Mouse (Mus musculus) myocyte (in vitro differentiated cells): ENCODE data around the gene 4930412O13Rik. TPM values are rescaled to one million over a fixed set of nuclear protein-coding genes. Genes with fewer than 3 reads are reported as not detected.

Experiments
- H3K27me3 ChIP-seq: one replicate; pipeline ENCODE4 v1.6.1; 2011; ENCODE audit not compliant: control insufficient read depth, insufficient read depth, insufficient read length
- H3K36me3 ChIP-seq: one replicate; pipeline ENCODE4 v1.6.1; 2011; ENCODE audit not compliant: control insufficient read depth, insufficient read depth
- H3K4me2 ChIP-seq: one replicate; pipeline ENCODE4 v1.6.1; 2011; ENCODE audit warnings: low read depth, control low read depth
- H3K4me3 ChIP-seq: one replicate; pipeline ENCODE4 v1.5.1; 2011; ENCODE audit warnings: mild to moderate bottlenecking, control low read depth, moderate library complexity
- H3K79me2 ChIP-seq: one replicate; pipeline ENCODE4 v1.6.1; 2011; ENCODE audit not compliant: control insufficient read depth, insufficient read depth
- H3ac ChIP-seq: one replicate; pipeline ENCODE4 v1.6.1; 2011; ENCODE audit not compliant: control insufficient read depth, insufficient read length
- CEBPB ChIP-seq: IDR thresholded peaks from 2 replicates; pipeline ENCODE4 v1.6.1; 2011; ENCODE audit warnings: mild to moderate bottlenecking, moderate library complexity; ENCODE audit not compliant: poor library complexity, insufficient read depth, severe bottlenecking
- E2F4 ChIP-seq: IDR thresholded peaks from one replicate; pipeline ENCODE4 v1.6.1; 2011; ENCODE audit warnings: mild to moderate bottlenecking, control low read depth, moderate library complexity; ENCODE audit not compliant: insufficient read depth
- MAX ChIP-seq: IDR thresholded peaks from one replicate; pipeline ENCODE4 v1.6.1; 2011; ENCODE audit warnings: low read depth, mild to moderate bottlenecking, control low read depth
- MYOD1 ChIP-seq, 3 experiments: IDR thresholded peaks; one replicate each; pipeline ENCODE4 v1.6.1; 2011; ENCODE audit warnings: control low read depth in 2 of 3, low read depth in 2 of 3, mild to moderate bottlenecking in 2 of 3, moderate library complexity in 1 of 3; ENCODE audit not compliant: insufficient read length in 2 of 3, control insufficient read depth in 1 of 3
- MYOG ChIP-seq, 3 experiments: IDR thresholded peaks; one replicate each; pipeline ENCODE4 v1.6.1; 2011; ENCODE audit warnings: control low read depth in 2 of 3, low read depth in 2 of 3, mild to moderate bottlenecking in 2 of 3; ENCODE audit not compliant: insufficient read length in 2 of 3, control insufficient read depth in 1 of 3, insufficient read depth in 1 of 3
- POLR2A ChIP-seq: IDR thresholded peaks from one replicate; pipeline ENCODE4 v1.6.1; 2011; ENCODE audit warnings: low read depth, mild to moderate bottlenecking, control low read depth, moderate library complexity; ENCODE audit not compliant: insufficient read length
- POLR2AphosphoS2 ChIP-seq: IDR thresholded peaks from one replicate; pipeline ENCODE4 v1.6.1; 2011; ENCODE audit warnings: low read depth, control low read depth; ENCODE audit not compliant: insufficient read length
- REST ChIP-seq: IDR thresholded peaks from one replicate; pipeline ENCODE4 v1.6.1; 2011; ENCODE audit warnings: mild to moderate bottlenecking, control low read depth, moderate library complexity; ENCODE audit not compliant: insufficient read depth, insufficient read length
- SRF ChIP-seq: IDR thresholded peaks from one replicate; pipeline ENCODE4 v1.6.1; 2011; ENCODE audit warnings: low read depth; ENCODE audit not compliant: control insufficient read depth, insufficient read length
- TCF12 ChIP-seq: IDR thresholded peaks from one replicate; pipeline ENCODE4 v1.6.1; 2011; ENCODE audit warnings: mild to moderate bottlenecking, control low read depth; ENCODE audit not compliant: poor library complexity, insufficient read depth, severe bottlenecking
- TCF3 ChIP-seq: IDR thresholded peaks from one replicate; pipeline ENCODE4 v1.6.1; 2011; ENCODE audit warnings: low read depth, control low read depth; ENCODE audit not compliant: insufficient read length
- USF1 ChIP-seq: IDR thresholded peaks from one replicate; pipeline ENCODE4 v1.6.1; 2011; ENCODE audit warnings: low read depth, mild to moderate bottlenecking, control low read depth, moderate library complexity
- polyA plus RNA-seq: library from polyadenylated mRNA; unstranded; fragments of >200 nt; fragmentation: generic; extraction: Trizol; gene quantifications from one replicate; pipeline ENCODE4 v1.2.1, GENCODE M21; 2012; ENCODE audit warnings: missing spikeins

4930412O13Rik gene
- polyA plus RNA-seq, 1 experiment = not detected

- Histone ChIP-seq H3K27me3 (no peaks in the 10 kb centered on the region), H3K79me2 (peaks cover 8% of the 10 kb centered on the region), H3ac (peak overlapping the region; percentile 20), H3K4me3 (peak overlapping the region; percentile 74), H3K36me3 (peaks cover 11% of the 10 kb centered on the region), H3K4me2 (peak overlapping the region; percentile 84)
- no peak for TF ChIP-seq SRF
- no peak for TF ChIP-seq USF1
- no peak for TF ChIP-seq POLR2A
- no peak for TF ChIP-seq MYOG (IDR thresholded peaks at IDR 0.05; ENCODE audit: control insufficient read depth in 1 of 3, insufficient read depth in 1 of 3, insufficient read length in 2 of 3, low read depth in 2 of 3)
- TF ChIP-seq TCF12 = no peak
- no peak for TF ChIP-seq MYOD1 (IDR thresholded peaks at IDR 0.05; ENCODE audit: control insufficient read depth in 1 of 3, insufficient read length in 2 of 3, low read depth in 2 of 3)
- no peak for TF ChIP-seq CEBPB
- TF ChIP-seq MAX = no peak
- TF ChIP-seq POLR2AphosphoS2 = no peak
Measured at GRCm38 (mm10) chr2:9876621-9877325, 4.3 kb upstream of the 4930412O13Rik start.

- TF ChIP-seq MYOD1 (IDR thresholded peaks at IDR 0.05; ENCODE audit: control insufficient read depth in 1 of 3, insufficient read length in 2 of 3, low read depth in 2 of 3) = peak in 1 of 3 experiments; percentile 23
- TF ChIP-seq USF1 = no peak
- TF ChIP-seq POLR2A = peak; percentile 30
- TF ChIP-seq MYOG (IDR thresholded peaks at IDR 0.05; ENCODE audit: control insufficient read depth in 1 of 3, insufficient read depth in 1 of 3, insufficient read length in 2 of 3, low read depth in 2 of 3) = peak in 1 of 3 experiments; percentile 19
- Histone ChIP-seq H3K4me3 (peak overlapping the region; percentile 74), H3K36me3 (peaks cover 8% of the 10 kb centered on the region), H3ac (peak overlapping the region; percentile 20), H3K27me3 (no peaks in the 10 kb centered on the region), H3K79me2 (peaks cover 8% of the 10 kb centered on the region), H3K4me2 (peak overlapping the region; percentile 84)
Measured at GRCm38 (mm10) chr2:9877326-9877690, 3.7 kb upstream of the 4930412O13Rik start.

GRCm38 (mm10) chr2:9877966-9878563, 3.0 kb upstream of the 4930412O13Rik start:
- Histone ChIP-seq H3K36me3 (peaks cover 8% of the 10 kb centered on the region), H3K27me3 (no peaks in the 10 kb centered on the region), H3K4me3 (peak overlapping the region; percentile 74), H3K79me2 (peaks cover 8% of the 10 kb centered on the region), H3K4me2 (peak overlapping the region; percentile 84), H3ac (peak overlapping the region; percentile 20)
- TF ChIP-seq MAX (no peak), MYOG (IDR thresholded peaks at IDR 0.05; ENCODE audit: control insufficient read depth in 1 of 3, insufficient read depth in 1 of 3, insufficient read length in 2 of 3, low read depth in 2 of 3) (no peak), CEBPB (no peak), TCF12 (no peak), SRF (no peak), E2F4 (no peak), REST (no peak), USF1 (no peak), MYOD1 (IDR thresholded peaks at IDR 0.05; ENCODE audit: control insufficient read depth in 1 of 3, insufficient read length in 2 of 3, low read depth in 2 of 3) (no peak), TCF3 (no peak), POLR2A (no peak), POLR2AphosphoS2 (no peak)

GRCm38 (mm10) chr2:9878564-9879081, 2.4 kb upstream of the 4930412O13Rik start:
- Histone ChIP-seq H3ac (peak overlapping the region; percentile 20), H3K79me2 (peaks cover 8% of the 10 kb centered on the region), H3K27me3 (no peaks in the 10 kb centered on the region), H3K4me3 (peak overlapping the region; percentile 74), H3K36me3 (peaks cover 4% of the 10 kb centered on the region), H3K4me2 (peak overlapping the region; percentile 84)
- TF ChIP-seq POLR2AphosphoS2 (no peak), MYOD1 (IDR thresholded peaks at IDR 0.05; ENCODE audit: control insufficient read depth in 1 of 3, insufficient read length in 2 of 3, low read depth in 2 of 3) (peak in 2 of 3 experiments; percentile 54 to 66), E2F4 (no peak), MYOG (IDR thresholded peaks at IDR 0.05; ENCODE audit: control insufficient read depth in 1 of 3, insufficient read depth in 1 of 3, insufficient read length in 2 of 3, low read depth in 2 of 3) (peak in 2 of 3 experiments; percentile 63 to 72), TCF3 (no peak), MAX (no peak), CEBPB (no peak), REST (no peak), TCF12 (no peak), USF1 (no peak), SRF (no peak), POLR2A (peak; percentile 79)

- TF ChIP-seq MYOD1 (IDR thresholded peaks at IDR 0.05; ENCODE audit: control insufficient read depth in 1 of 3, insufficient read length in 2 of 3, low read depth in 2 of 3) (peak; percentile 13 to 77 (median 77)), MYOG (IDR thresholded peaks at IDR 0.05; ENCODE audit: control insufficient read depth in 1 of 3, insufficient read depth in 1 of 3, insufficient read length in 2 of 3, low read depth in 2 of 3) (peak in 2 of 3 experiments; percentile 43 to 66), USF1 (no peak), POLR2AphosphoS2 (no peak), POLR2A (no peak), TCF3 (no peak), SRF (no peak), E2F4 (no peak), MAX (no peak), REST (no peak), TCF12 (peak; percentile 31), CEBPB (no peak)
- H3K27me3 ChIP-seq = no peaks in the 10 kb centered on the region
Measured at GRCm38 (mm10) chr2:9879092-9879491, 2.0 kb upstream of the 4930412O13Rik start.

More at GRCm38 (mm10) chr2:9879092-9879491, 2.0 kb upstream of the 4930412O13Rik start:
- H3K4me3 ChIP-seq = peak overlapping the region; percentile 74
- H3K36me3 ChIP-seq = no peaks in the 10 kb centered on the region
- H3ac ChIP-seq = peak overlapping the region; percentile 20
- H3K4me2 ChIP-seq = peak overlapping the region; percentile 74
- peaks cover 8% of the 10 kb centered on the region for H3K79me2 ChIP-seq
